Mouse (Mus musculus): ENCODE data around the gene Sh3glb2. TPM values are rescaled to one million over a fixed set of nuclear protein-coding genes. Genes with fewer than 3 reads are reported as not detected.

The Sh3glb2 gene
- polyA plus RNA-seq, 1 experiment from 2014 or later = 147 TPM

- H3K9ac ChIP-seq = peak overlapping the region; percentile 26; the same call in 1 of the 2 replicates
These were observed 3.3 kb downstream of the Sh3glb2 start for GRCm38 (mm10) chr2:30355861-30356260.

DNA sequence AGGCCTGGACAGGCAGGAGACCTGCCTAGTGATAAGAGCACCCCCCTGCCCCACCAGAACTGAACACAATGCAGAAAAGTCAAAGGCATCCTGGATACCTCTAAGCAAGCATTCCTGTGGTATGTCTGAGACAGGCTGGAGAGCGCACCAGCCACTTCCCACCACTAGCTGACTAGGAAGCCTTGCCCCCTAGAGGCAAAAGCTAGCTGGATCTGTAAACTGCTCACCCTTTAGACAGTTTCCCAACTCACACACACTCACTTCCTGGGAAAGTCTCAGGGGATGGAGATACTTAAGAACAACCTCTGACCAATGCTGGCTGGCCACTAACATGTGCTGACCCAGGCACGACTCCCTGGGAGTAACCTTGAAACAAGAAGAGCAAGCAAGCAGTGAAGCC lies 8.0 kb downstream of the Sh3glb2 start:
- Histone ChIP-seq H3K9ac (no peak overlapping the region), H3K4me3 (no peak overlapping the region), H3K27me3 (no peaks in the 10 kb centered on the region), H3K4me1 (replicated peaks) (peaks cover 15% of the 10 kb centered on the region), H3K4me2 (no peak overlapping the region), H3K36me3 (peaks cover 82% of the 10 kb centered on the region), H3K9me3 (no peaks in the 10 kb centered on the region), H3K27ac (replicated peaks) (no peak overlapping the region)
- no peak for ATAC-seq (ENCODE audit: low read depth)
- WGBS = 79% methylated on average over 2 of the region's 2 CpGs

More at GRCm38 (mm10) chr2:30355861-30356260, 3.3 kb downstream of the Sh3glb2 start:
- Histone ChIP-seq H3K27ac (replicated peaks) (peak overlapping the region; percentile 30; the same call in 1 of the 2 replicates), H3K4me1 (replicated peaks) (peaks cover 47% of the 10 kb centered on the region), H3K36me3 (peaks cover 35% of the 10 kb centered on the region), H3K4me2 (no peak overlapping the region), H3K4me3 (no peak overlapping the region), H3K27me3 (no peaks in the 10 kb centered on the region), H3K9me3 (no peaks in the 10 kb centered on the region)
- 65% methylated on average over 4 of the region's 4 CpGs for WGBS
- no peak for ATAC-seq (ENCODE audit: low read depth)

- WGBS = 89% methylated on average over 6 of the region's 6 CpGs
- Histone ChIP-seq H3K36me3 (peaks cover 89% of the 10 kb centered on the region), H3K9me3 (no peaks in the 10 kb centered on the region), H3K4me2 (no peak overlapping the region), H3K27me3 (no peaks in the 10 kb centered on the region), H3K27ac (replicated peaks) (no peak overlapping the region), H3K4me3 (no peak overlapping the region), H3K4me1 (replicated peaks) (no peaks in the 10 kb centered on the region), H3K9ac (no peak overlapping the region)
- no peak for ATAC-seq (ENCODE audit: low read depth)
These were observed 9.9 kb downstream of the Sh3glb2 start for GRCm38 (mm10) chr2:30349196-30349595.

DNA sequence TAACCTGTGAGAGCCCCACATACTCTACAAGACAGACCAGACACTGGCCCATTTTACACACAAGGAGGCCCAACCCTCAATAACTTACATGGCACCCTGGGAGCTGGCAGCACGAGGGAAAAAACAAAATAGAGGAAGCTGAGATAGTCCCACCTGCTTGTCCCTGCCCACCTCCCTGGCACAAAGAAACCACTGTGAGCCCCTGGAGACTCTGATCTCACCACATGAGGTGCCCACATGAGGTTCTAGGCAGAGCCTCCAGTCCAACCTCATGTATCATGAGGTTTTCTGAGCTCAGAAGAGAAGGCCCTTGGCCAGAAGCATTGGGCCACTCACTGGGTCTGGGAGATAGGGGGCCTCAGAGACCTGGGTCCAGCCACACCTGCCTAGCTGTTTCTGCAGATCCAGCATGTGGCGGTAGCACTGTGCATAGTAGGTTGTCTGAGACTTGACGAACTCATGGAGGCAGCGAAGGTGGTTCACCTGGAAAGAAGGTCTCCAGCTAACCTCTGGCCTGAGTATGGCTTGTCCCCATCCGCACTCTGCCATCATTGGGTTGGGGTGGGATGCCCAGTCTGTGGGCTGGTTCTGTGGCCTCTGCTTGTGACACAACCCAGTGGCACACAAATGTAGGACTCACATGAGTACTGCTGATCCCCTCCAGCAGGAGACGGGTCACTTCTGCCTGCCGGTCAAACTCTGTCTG lies 13.0 kb downstream of the Sh3glb2 start:
- Histone ChIP-seq H3K4me1 (replicated peaks) (no peaks in the 10 kb centered on the region), H3K4me3 (no peak overlapping the region), H3K27ac (replicated peaks) (no peak overlapping the region), H3K9ac (no peak overlapping the region), H3K9me3 (no peaks in the 10 kb centered on the region), H3K27me3 (no peaks in the 10 kb centered on the region), H3K36me3 (peaks cover 100% of the 10 kb centered on the region), H3K4me2 (no peak overlapping the region)
- no peak for ATAC-seq (ENCODE audit: low read depth)
- 93% methylated on average over 7 of the region's 7 CpGs for WGBS

- no peaks in the 10 kb centered on the region for H3K27me3 ChIP-seq
- no peak overlapping the region for H3K4me2 ChIP-seq
- no peak for ATAC-seq (ENCODE audit: low read depth)
- H3K27ac ChIP-seq (replicated peaks) = no peak overlapping the region
- H3K4me1 ChIP-seq (replicated peaks) = no peaks in the 10 kb centered on the region
- WGBS = 74% methylated on average over 14 of the region's 14 CpGs
- H3K4me3 ChIP-seq = no peak overlapping the region
- H3K9ac ChIP-seq = no peak overlapping the region
- H3K36me3 ChIP-seq = peaks cover 100% of the 10 kb centered on the region
- H3K9me3 ChIP-seq = no peaks in the 10 kb centered on the region
These were observed 15.5 kb downstream of the Sh3glb2 start for GRCm38 (mm10) chr2:30343601-30344137.

DNA sequence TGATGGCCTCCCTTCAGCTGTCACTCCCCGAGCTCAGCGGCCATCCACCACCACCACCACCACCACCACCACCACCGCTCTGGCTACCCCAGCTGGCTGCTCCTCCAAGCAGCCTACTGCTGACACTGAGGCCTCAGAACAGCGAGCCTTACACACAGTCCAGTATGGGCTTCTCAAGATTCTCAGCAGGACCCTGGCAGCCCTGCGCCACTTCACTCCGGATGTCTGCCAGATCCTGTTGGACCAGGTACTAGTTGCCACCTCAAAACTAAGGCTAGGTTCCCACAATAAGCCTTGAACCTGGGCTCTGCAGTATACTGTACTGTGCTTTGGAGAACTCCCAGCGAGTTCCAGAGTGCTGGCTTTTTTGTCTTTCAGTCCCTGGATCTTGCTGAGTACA lies 16.6 kb downstream of the Sh3glb2 start:
- H3K36me3 ChIP-seq = peaks cover 97% of the 10 kb centered on the region
- H3K27ac ChIP-seq (replicated peaks) = no peak overlapping the region
- no peaks in the 10 kb centered on the region for H3K4me1 ChIP-seq (replicated peaks)
- no peak for ATAC-seq (ENCODE audit: low read depth)
- H3K4me3 ChIP-seq = no peak overlapping the region
- H3K9me3 ChIP-seq = no peaks in the 10 kb centered on the region
- H3K9ac ChIP-seq = no peak overlapping the region
- H3K27me3 ChIP-seq = no peaks in the 10 kb centered on the region
- 97% methylated on average over 7 of the region's 7 CpGs for WGBS
- no peak overlapping the region for H3K4me2 ChIP-seq

GRCm38 (mm10) chr2:30342061-30342460 lies 17.1 kb downstream of the Sh3glb2 start:
- H3K9me3 ChIP-seq = no peaks in the 10 kb centered on the region
- no peak overlapping the region for H3K4me2 ChIP-seq
- WGBS = 95% methylated on average over 3 of the region's 3 CpGs
- no peak overlapping the region for H3K9ac ChIP-seq
- H3K27ac ChIP-seq (replicated peaks) = no peak overlapping the region
- H3K4me3 ChIP-seq = no peak overlapping the region
- ATAC-seq (ENCODE audit: low read depth) = no peak
- H3K36me3 ChIP-seq = peaks cover 97% of the 10 kb centered on the region
- no peaks in the 10 kb centered on the region for H3K4me1 ChIP-seq (replicated peaks)
- H3K27me3 ChIP-seq = no peaks in the 10 kb centered on the region

DNA sequence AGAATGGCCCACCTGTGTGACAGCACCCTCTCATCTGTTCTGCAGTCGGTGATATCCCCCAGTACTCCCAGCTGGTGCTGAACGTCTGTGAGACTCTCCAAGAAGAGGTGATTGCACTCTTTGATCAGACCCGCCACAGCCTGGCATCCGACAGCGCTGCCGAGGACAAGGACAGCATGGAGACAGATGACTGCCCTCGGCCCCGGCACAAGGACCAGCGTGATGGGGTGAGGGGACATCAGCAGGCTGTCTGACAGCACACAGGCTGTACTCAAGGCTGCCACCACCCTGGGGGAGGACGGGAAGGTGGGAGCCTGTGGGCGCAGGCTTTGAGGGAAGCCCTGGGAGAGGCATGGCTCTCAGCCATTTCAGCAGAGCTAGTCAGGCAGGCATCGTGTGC lies 22.0 kb downstream of the Sh3glb2 start:
- no peaks in the 10 kb centered on the region for H3K9me3 ChIP-seq
- no peaks in the 10 kb centered on the region for H3K27me3 ChIP-seq
- H3K4me1 ChIP-seq (replicated peaks) = no peaks in the 10 kb centered on the region
- H3K36me3 ChIP-seq = peaks cover 97% of the 10 kb centered on the region
- H3K4me2 ChIP-seq = no peak overlapping the region
- ATAC-seq (ENCODE audit: low read depth) = no peak
- H3K4me3 ChIP-seq = no peak overlapping the region
- 89% methylated on average over 12 of the region's 12 CpGs for WGBS
- H3K9ac ChIP-seq = no peak overlapping the region
- no peak overlapping the region for H3K27ac ChIP-seq (replicated peaks)

DNA sequence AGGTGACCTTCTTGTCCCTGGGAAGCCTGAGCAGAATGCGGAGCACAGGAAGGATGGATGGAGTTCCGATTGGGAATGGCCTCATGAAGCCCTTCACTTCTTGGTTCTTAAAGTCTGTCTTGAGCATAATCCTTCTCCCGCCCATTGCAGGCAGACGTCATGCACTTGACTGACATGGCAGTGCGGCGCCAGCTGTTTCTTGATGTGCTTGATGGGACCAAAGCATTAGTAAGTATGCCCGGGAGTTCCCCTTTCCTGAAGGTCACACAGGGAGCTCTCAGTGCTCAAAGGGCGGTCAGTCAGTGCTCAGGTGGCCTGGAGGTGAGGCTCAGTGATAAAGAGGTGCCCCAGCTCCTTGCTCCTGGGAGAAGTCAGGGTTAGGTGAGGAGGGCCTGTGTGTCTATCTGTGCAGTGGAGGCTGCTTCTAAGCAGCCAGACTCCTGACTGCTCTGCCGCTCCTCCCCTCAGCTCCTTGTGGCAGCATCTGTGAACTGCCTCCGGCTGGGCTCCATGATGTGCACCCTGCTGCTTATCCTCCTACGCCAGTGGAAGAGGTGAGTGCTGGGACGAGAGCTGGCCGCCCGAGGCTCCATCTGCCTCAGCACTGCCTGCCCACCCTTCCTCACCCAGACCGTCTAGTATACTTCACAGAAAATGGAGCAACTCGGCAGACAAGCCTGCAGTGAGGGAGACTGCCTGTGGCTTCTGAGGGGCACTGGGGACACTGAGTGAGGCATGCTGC lies 22.8 kb downstream of the Sh3glb2 start:
- Histone ChIP-seq H3K27me3 (no peaks in the 10 kb centered on the region), H3K9me3 (no peaks in the 10 kb centered on the region), H3K4me1 (replicated peaks) (no peaks in the 10 kb centered on the region), H3K27ac (replicated peaks) (no peak overlapping the region), H3K9ac (no peak overlapping the region), H3K4me2 (no peak overlapping the region), H3K36me3 (peaks cover 97% of the 10 kb centered on the region), H3K4me3 (no peak overlapping the region)
- no peak for ATAC-seq (ENCODE audit: low read depth)
- WGBS = 82% methylated on average over 16 of the region's 16 CpGs

DNA sequence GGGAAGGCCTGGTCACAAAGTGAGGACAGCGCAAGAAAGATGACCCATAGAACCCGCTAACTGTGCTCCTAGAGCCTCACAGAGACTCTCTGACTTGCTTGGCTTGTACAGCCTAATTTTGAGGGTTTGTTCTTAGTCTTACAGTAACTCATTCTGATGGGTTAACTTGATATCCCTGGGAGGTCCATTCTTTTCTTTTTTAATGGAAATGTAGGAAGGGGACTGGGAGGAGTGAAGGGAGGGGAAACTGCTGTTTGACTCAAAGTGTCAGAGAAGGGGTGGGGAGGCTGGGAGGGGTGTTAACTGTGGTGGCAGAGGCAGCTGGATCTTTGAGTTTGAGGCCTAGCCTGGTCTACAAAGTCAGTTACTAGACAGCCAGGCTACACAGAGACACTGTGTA lies 23.8 kb downstream of the Sh3glb2 start:
- no peak overlapping the region for H3K27ac ChIP-seq (replicated peaks)
- no peak overlapping the region for H3K4me3 ChIP-seq
- H3K27me3 ChIP-seq = no peaks in the 10 kb centered on the region
- ATAC-seq (ENCODE audit: low read depth) = no peak
- no peaks in the 10 kb centered on the region for H3K4me1 ChIP-seq (replicated peaks)
- no peak overlapping the region for H3K4me2 ChIP-seq
- H3K9ac ChIP-seq = no peak overlapping the region
- H3K36me3 ChIP-seq = peaks cover 97% of the 10 kb centered on the region
- WGBS = 88% methylated on average over 2 of the region's 2 CpGs
- no peaks in the 10 kb centered on the region for H3K9me3 ChIP-seq

- no peaks in the 10 kb centered on the region for H3K9me3 ChIP-seq
- ATAC-seq (ENCODE audit: low read depth) = no peak
- 85% methylated on average over 3 of the region's 3 CpGs for WGBS
These were observed 30.3 kb downstream of the Sh3glb2 start for GRCm38 (mm10) chr2:30328791-30329190.

GRCm38 (mm10) chr2:30327276-30327675 lies 31.9 kb downstream of the Sh3glb2 start:
- Histone ChIP-seq H3K4me1 (replicated peaks) (no peaks in the 10 kb centered on the region), H3K9me3 (no peaks in the 10 kb centered on the region), H3K27me3 (no peaks in the 10 kb centered on the region), H3K4me2 (no peak overlapping the region), H3K4me3 (no peak overlapping the region), H3K9ac (no peak overlapping the region), H3K27ac (replicated peaks) (no peak overlapping the region), H3K36me3 (peaks cover 99% of the 10 kb centered on the region)
- ATAC-seq (ENCODE audit: low read depth) = no peak
- WGBS = 96% methylated on average over 7 of the region's 7 CpGs

More at GRCm38 (mm10) chr2:30328791-30329190, 30.3 kb downstream of the Sh3glb2 start:
- Histone ChIP-seq H3K4me1 (replicated peaks) (no peaks in the 10 kb centered on the region), H3K27me3 (no peaks in the 10 kb centered on the region), H3K4me2 (no peak overlapping the region), H3K27ac (replicated peaks) (no peak overlapping the region), H3K36me3 (peaks cover 99% of the 10 kb centered on the region), H3K9ac (no peak overlapping the region), H3K4me3 (no peak overlapping the region)
